Mouse (Mus musculus): Measurements from ENCODE around the gene Pi4k2a. TPM values are rescaled to one million over a fixed set of nuclear protein-coding genes. Genes with fewer than 3 reads are reported as not detected.

Gene Pi4k2a
- polyA plus RNA-seq, 1 experiment from 2014 or later: 14.6 TPM

DNA sequence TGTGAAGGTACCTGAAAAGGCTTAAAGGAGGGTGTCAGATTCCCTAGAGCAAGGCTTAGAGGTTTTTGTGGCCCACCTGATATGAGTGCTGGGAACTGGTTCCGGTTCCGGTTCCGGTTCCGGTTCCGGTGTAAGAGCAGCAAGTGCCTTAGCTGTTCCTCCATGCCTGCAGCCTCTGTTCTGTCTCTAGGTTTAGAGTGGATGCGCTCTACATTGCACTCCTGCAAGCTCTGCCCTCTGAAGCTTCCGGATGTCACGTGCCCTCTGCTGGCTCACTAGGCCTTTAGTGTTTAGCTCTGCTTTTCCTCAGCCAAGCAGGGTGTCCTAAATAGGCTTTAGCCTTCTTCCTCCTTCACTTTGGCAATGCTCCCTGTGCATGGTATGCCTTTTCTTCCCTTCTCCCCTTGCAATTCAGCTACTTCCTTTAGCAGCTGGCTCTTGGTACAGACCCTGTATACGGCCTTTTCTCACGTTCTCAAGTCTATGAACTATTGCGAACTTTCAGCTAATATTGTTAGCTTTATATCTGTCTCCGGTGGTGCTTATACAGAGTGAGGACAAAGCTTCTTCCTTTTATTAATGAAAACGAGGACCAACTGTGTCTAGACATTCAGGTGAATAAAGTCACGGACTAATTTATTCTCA, 1.0 kb upstream of the Pi4k2a start:
- no peak for ATAC-seq (replicated peaks; ENCODE audit: insufficient number of reproducible peaks, low FRiP score, low TSS enrichment)

DNA sequence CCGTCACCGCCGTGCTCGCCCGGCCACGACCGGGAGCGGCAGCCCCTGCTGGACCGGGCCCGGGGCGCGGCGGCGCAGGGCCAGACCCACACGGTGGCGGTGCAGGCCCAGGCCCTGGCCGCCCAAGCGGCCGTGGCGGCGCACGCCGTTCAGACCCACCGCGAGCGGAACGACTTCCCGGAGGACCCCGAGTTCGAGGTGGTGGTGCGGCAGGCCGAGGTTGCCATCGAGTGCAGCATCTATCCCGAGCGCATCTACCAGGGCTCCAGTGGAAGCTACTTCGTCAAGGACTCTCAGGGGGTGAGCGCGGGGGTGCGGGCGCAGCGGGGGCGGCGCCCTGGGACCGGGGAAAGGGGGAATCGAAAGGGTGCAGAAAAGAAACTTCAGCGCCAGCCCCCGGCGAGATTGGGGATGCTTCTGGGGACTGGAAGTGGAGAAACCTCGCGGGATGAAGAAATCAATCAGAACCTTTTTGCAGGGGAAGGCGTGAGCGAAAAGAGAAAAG, 419 bp downstream of the Pi4k2a start:
- under 1% methylated on average over 52 of the region's 52 CpGs for WGBS (ENCODE audit: insufficient replicate concordance)
- H3K36me3 ChIP-seq (ENCODE audit: control insufficient read depth, insufficient read depth, low read length): no peaks in the 10 kb centered on the region; the same call in 1 of the 2 replicates
- H3K4me1 ChIP-seq (ENCODE audit: control insufficient read depth, insufficient read depth, low read length): peaks cover 14% of the 10 kb centered on the region
- peak overlapping the region; percentile 94 for H3K4me3 ChIP-seq (ENCODE audit: low read depth, low read length)
- peak; percentile 64 for ATAC-seq (replicated peaks; ENCODE audit: insufficient number of reproducible peaks, low FRiP score, low TSS enrichment)
- no peaks in the 10 kb centered on the region for H3K27me3 ChIP-seq (ENCODE audit: control insufficient read depth, insufficient read depth, low read length)
- no peaks in the 10 kb centered on the region for H3K9me3 ChIP-seq (replicated peaks; ENCODE audit: control insufficient read depth, low read length)
- H3K9ac ChIP-seq (ENCODE audit: low read depth, low read length): peak overlapping the region; percentile 91
- peak overlapping the region; percentile 87 for H3K4me2 ChIP-seq
- peak overlapping the region; percentile 92 for H3K27ac ChIP-seq (ENCODE audit: low read depth, low read length)

More for the DNA sequence above, 1.0 kb upstream of the Pi4k2a start:
- Histone ChIP-seq H3K9me3 (replicated peaks; ENCODE audit: control insufficient read depth, low read length) (no peaks in the 10 kb centered on the region), H3K4me3 (ENCODE audit: low read depth, low read length) (peak overlapping the region; percentile 94), H3K4me2 (peak overlapping the region; percentile 87), H3K36me3 (ENCODE audit: control insufficient read depth, insufficient read depth, low read length) (no peaks in the 10 kb centered on the region; the same call in 1 of the 2 replicates), H3K4me1 (ENCODE audit: control insufficient read depth, insufficient read depth, low read length) (peaks cover 17% of the 10 kb centered on the region), H3K27me3 (ENCODE audit: control insufficient read depth, insufficient read depth, low read length) (no peaks in the 10 kb centered on the region), H3K27ac (ENCODE audit: low read depth, low read length) (peak overlapping the region; percentile 70), H3K9ac (ENCODE audit: low read depth, low read length) (peak overlapping the region; percentile 91; the same call in 1 of the 2 replicates)
- WGBS (ENCODE audit: insufficient replicate concordance): 28% methylated on average over 14 of the region's 14 CpGs

DNA sequence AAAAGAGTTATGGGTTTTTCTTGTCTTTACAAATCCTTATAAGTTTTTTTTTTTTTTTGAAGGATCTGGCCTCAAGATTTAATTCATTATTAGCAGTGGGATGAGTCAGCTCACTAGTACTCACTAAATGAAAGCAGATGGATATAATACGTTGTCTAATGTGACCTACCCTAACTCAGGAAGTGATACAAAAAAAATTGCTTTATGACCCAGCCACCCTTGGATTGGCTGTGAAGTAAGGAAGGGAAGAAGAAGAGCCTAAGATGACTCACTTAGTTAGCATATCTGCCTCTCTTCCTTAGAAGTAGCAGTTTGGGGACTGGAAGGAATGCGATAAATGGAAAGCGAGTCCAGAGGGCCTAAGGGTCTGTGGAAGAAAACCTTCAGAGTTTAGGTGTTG, 9.1 kb downstream of the Pi4k2a start:
- Histone ChIP-seq H3K36me3 (ENCODE audit: control insufficient read depth, insufficient read depth, low read length) (0 out of 2 replicates have a peak, but pooled peaks cover 3% of the 10 kb centered on the region), H3K4me2 (no peak overlapping the region), H3K27ac (ENCODE audit: low read depth, low read length) (no peak overlapping the region), H3K9me3 (replicated peaks; ENCODE audit: control insufficient read depth, low read length) (no peaks in the 10 kb centered on the region), H3K27me3 (ENCODE audit: control insufficient read depth, insufficient read depth, low read length) (no peaks in the 10 kb centered on the region), H3K4me3 (ENCODE audit: low read depth, low read length) (no peak overlapping the region), H3K9ac (ENCODE audit: low read depth, low read length) (no peak overlapping the region), H3K4me1 (ENCODE audit: control insufficient read depth, insufficient read depth, low read length) (no peaks in the 10 kb centered on the region)
- no peak for ATAC-seq (replicated peaks; ENCODE audit: insufficient number of reproducible peaks, low FRiP score, low TSS enrichment)
- WGBS (ENCODE audit: insufficient replicate concordance): 93% methylated on average over 3 of the region's 3 CpGs

DNA sequence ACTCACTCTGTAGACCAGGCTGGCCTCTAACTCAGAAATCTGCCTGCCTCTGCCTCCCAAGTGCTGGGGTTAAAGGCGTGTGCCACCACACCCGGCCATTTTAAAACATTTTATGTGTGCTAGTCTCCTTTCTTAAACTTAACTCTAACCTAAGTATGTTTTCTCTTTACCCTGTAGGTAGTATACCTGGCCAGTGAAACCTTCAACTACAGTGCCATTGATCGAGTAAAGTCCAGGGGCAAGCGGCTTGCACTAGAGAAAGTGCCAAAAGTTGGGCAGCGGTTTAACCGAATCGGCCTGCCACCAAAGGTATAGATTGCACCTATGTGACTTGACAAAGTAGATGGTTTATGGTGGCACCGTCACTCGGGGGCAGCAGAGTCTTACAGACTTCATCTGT, 14.4 kb downstream of the Pi4k2a start:
- no peak overlapping the region for H3K9ac ChIP-seq (ENCODE audit: low read depth, low read length)
- no peak overlapping the region for H3K4me3 ChIP-seq (ENCODE audit: low read depth, low read length)
- ATAC-seq (replicated peaks; ENCODE audit: insufficient number of reproducible peaks, low FRiP score, low TSS enrichment): no peak
- no peaks in the 10 kb centered on the region for H3K9me3 ChIP-seq (replicated peaks; ENCODE audit: control insufficient read depth, low read length)
- no peaks in the 10 kb centered on the region for H3K27me3 ChIP-seq (ENCODE audit: control insufficient read depth, insufficient read depth, low read length)
- peaks cover 9% of the 10 kb centered on the region for H3K36me3 ChIP-seq (ENCODE audit: control insufficient read depth, insufficient read depth, low read length)
- no peaks in the 10 kb centered on the region for H3K4me1 ChIP-seq (ENCODE audit: control insufficient read depth, insufficient read depth, low read length)
- no peak overlapping the region for H3K27ac ChIP-seq (ENCODE audit: low read depth, low read length)
- 91% methylated on average over 9 of the region's 9 CpGs for WGBS (ENCODE audit: insufficient replicate concordance)
- H3K4me2 ChIP-seq: no peak overlapping the region

DNA sequence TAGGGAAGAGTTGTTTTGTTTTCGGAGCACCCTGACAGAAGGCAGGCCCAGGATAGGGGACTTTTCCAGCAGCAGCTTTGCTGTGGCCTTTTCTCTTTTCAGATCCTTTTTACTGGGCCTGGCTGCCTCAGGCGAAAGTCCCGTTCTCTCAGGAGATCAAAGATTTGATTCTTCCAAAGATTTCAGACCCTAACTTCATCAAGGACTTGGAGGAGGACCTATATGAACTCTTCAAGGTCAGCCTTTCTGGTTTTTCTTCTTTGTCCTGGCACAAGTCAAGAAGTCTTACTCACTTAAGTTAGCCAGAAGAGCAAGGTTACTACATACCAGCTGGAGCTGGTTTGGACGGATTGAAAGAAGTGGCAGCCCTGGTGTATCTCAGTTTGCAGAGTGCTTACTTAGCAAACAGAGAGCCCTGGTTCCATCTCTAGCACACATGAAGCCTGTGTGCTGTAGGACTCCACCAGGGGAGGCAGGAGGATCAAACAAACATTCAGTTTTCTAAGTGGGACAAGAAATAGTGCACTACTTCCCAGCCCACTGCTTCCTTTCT, 25.6 kb downstream of the Pi4k2a start:
- H3K27ac ChIP-seq (ENCODE audit: low read depth, low read length): no peak overlapping the region
- H3K27me3 ChIP-seq (ENCODE audit: control insufficient read depth, insufficient read depth, low read length): no peaks in the 10 kb centered on the region
- H3K4me2 ChIP-seq: no peak overlapping the region
- ATAC-seq (replicated peaks; ENCODE audit: insufficient number of reproducible peaks, low FRiP score, low TSS enrichment): no peak
- H3K9me3 ChIP-seq (replicated peaks; ENCODE audit: control insufficient read depth, low read length): no peaks in the 10 kb centered on the region
- peaks cover 20% of the 10 kb centered on the region for H3K36me3 ChIP-seq (ENCODE audit: control insufficient read depth, insufficient read depth, low read length)
- 91% methylated on average over 4 of the region's 4 CpGs for WGBS (ENCODE audit: insufficient replicate concordance)
- no peaks in the 10 kb centered on the region for H3K4me1 ChIP-seq (ENCODE audit: control insufficient read depth, insufficient read depth, low read length)
- H3K4me3 ChIP-seq (ENCODE audit: low read depth, low read length): no peak overlapping the region
- H3K9ac ChIP-seq (ENCODE audit: low read depth, low read length): no peak overlapping the region

DNA sequence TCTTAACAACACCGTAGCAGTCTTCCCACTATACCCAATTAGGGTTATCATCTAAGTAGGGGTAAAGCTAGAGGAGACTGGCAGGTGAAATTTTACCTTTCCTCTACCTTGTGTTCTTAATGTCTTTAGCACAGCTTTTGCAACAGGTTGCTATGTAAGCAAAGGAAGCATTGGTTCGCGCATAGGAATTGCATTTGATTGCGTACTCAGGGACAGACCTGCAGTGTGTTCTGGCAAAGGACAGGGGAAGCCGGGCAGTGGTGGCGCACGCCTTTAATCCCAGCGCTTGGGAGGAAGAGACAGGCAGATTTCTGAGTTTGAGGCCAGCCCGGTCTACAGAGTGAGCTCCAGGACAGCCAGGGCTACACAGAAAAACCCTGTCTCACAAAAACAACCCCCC, 27.9 kb downstream of the Pi4k2a start:
- 89% methylated on average over 9 of the region's 9 CpGs for WGBS (ENCODE audit: insufficient replicate concordance)
- no peak overlapping the region for H3K4me2 ChIP-seq
- H3K27me3 ChIP-seq (ENCODE audit: control insufficient read depth, insufficient read depth, low read length): no peaks in the 10 kb centered on the region
- H3K27ac ChIP-seq (ENCODE audit: low read depth, low read length): no peak overlapping the region
- no peaks in the 10 kb centered on the region for H3K9me3 ChIP-seq (replicated peaks; ENCODE audit: control insufficient read depth, low read length)
- H3K36me3 ChIP-seq (ENCODE audit: control insufficient read depth, insufficient read depth, low read length): peaks cover 27% of the 10 kb centered on the region
- no peak overlapping the region for H3K9ac ChIP-seq (ENCODE audit: low read depth, low read length)
- no peaks in the 10 kb centered on the region for H3K4me1 ChIP-seq (ENCODE audit: control insufficient read depth, insufficient read depth, low read length)
- H3K4me3 ChIP-seq (ENCODE audit: low read depth, low read length): no peak overlapping the region
- ATAC-seq (replicated peaks; ENCODE audit: insufficient number of reproducible peaks, low FRiP score, low TSS enrichment): no peak

DNA sequence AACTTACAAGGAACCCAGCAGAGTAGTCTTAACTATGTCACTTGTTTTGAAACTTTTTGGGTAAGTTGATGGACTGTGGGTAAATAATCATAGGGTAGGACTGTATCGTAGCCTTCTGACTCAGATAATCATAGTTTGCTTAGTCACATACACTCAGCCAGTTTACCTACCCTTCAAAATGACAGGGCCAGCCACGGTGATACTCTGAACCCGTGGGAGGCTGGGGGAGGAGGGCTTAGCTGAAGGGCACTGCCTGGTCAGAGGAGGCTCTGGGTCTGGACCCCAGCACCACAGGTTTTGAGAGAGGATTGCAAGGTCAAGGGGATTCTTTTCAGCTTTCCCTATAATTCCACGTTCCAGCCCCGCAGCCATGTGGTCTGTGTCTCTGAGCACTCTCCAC, 28.3 kb downstream of the Pi4k2a start:
- no peaks in the 10 kb centered on the region for H3K4me1 ChIP-seq (ENCODE audit: control insufficient read depth, insufficient read depth, low read length)
- H3K27ac ChIP-seq (ENCODE audit: low read depth, low read length): no peak overlapping the region
- H3K4me3 ChIP-seq (ENCODE audit: low read depth, low read length): no peak overlapping the region
- no peak overlapping the region for H3K4me2 ChIP-seq
- 80% methylated on average over 5 of the region's 5 CpGs for WGBS (ENCODE audit: insufficient replicate concordance)
- no peaks in the 10 kb centered on the region for H3K27me3 ChIP-seq (ENCODE audit: control insufficient read depth, insufficient read depth, low read length)
- peaks cover 24% of the 10 kb centered on the region for H3K36me3 ChIP-seq (ENCODE audit: control insufficient read depth, insufficient read depth, low read length)
- H3K9me3 ChIP-seq (replicated peaks; ENCODE audit: control insufficient read depth, low read length): no peaks in the 10 kb centered on the region
- ATAC-seq (replicated peaks; ENCODE audit: insufficient number of reproducible peaks, low FRiP score, low TSS enrichment): no peak
- peak overlapping the region; percentile 40; the same call in 1 of the 2 replicates for H3K9ac ChIP-seq (ENCODE audit: low read depth, low read length)

DNA sequence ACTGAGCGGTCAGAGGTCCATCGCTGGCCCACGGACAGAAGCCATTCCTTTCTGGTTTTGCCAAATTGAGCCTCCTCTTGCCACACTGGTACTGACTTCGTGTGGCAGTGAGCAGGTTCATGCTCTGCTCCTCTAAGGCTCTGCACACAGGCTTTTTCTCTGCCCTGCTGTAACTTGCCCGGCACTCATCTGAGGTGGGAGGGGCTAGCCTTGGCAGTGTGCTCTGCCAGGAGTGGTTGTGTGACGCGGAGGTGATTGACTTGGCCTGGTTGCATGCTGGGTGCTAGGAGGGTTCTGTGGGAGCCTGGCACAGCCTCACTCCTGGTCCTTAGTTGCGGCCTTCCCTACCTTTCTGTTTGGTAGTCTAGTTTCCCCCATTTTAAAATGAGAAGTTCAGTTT, 30.2 kb downstream of the Pi4k2a start:
- no peak overlapping the region for H3K4me2 ChIP-seq
- 87% methylated on average over 8 of the region's 8 CpGs for WGBS (ENCODE audit: insufficient replicate concordance)
- H3K36me3 ChIP-seq (ENCODE audit: control insufficient read depth, insufficient read depth, low read length): peaks cover 18% of the 10 kb centered on the region
- no peak overlapping the region for H3K9ac ChIP-seq (ENCODE audit: low read depth, low read length)
- no peak overlapping the region for H3K27ac ChIP-seq (ENCODE audit: low read depth, low read length)
- H3K4me1 ChIP-seq (ENCODE audit: control insufficient read depth, insufficient read depth, low read length): no peaks in the 10 kb centered on the region
- H3K9me3 ChIP-seq (replicated peaks; ENCODE audit: control insufficient read depth, low read length): no peaks in the 10 kb centered on the region
- H3K27me3 ChIP-seq (ENCODE audit: control insufficient read depth, insufficient read depth, low read length): no peaks in the 10 kb centered on the region
- no peak for ATAC-seq (replicated peaks; ENCODE audit: insufficient number of reproducible peaks, low FRiP score, low TSS enrichment)
- H3K4me3 ChIP-seq (ENCODE audit: low read depth, low read length): no peak overlapping the region

DNA sequence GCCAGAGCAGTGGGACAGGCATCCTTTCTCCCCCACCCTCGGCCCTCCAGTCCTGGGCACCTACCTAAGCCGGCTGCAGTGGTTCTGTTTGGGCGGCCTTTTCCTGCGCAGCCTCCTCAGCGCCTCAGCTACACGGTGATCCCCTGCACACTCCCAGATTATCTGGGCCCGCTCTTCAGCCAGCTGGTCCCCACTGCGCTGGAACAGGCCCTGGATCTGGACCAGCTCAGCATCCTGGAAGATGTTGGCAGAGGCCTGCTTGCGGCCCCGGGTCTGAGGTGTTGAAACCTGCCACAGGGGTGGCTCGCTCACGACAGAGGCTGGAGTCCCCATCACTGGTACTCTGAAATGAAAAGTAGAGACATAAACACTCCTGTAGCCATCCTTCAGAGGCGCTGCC, 34.4 kb downstream of the Pi4k2a start:
- ATAC-seq (replicated peaks; ENCODE audit: insufficient number of reproducible peaks, low FRiP score, low TSS enrichment): no peak
- Histone ChIP-seq H3K27ac (ENCODE audit: low read depth, low read length) (no peak overlapping the region), H3K9ac (ENCODE audit: low read depth, low read length) (no peak overlapping the region), H3K4me1 (ENCODE audit: control insufficient read depth, insufficient read depth, low read length) (peaks cover 25% of the 10 kb centered on the region), H3K27me3 (ENCODE audit: control insufficient read depth, insufficient read depth, low read length) (no peaks in the 10 kb centered on the region), H3K36me3 (ENCODE audit: control insufficient read depth, insufficient read depth, low read length) (peaks cover 15% of the 10 kb centered on the region), H3K4me2 (no peak overlapping the region), H3K9me3 (replicated peaks; ENCODE audit: control insufficient read depth, low read length) (no peaks in the 10 kb centered on the region), H3K4me3 (ENCODE audit: low read depth, low read length) (no peak overlapping the region)
- WGBS (ENCODE audit: insufficient replicate concordance): 87% methylated on average over 13 of the region's 13 CpGs

Measured in heart, embryonic 11.5 days (tissue).